Mouse (Mus musculus) CH12.LX (cell line): Measurements from ENCODE around the gene Smg9.

Experiments
- CHD1 ChIP-seq: IDR thresholded peaks from 2 replicates; pipeline ENCODE4 v1.6.1; 2012; ENCODE audit warnings: low read depth, low read length, improper control_type of control experiment, inconsistent platforms
- CTCF ChIP-seq, 2 experiments: IDR thresholded peaks in 1 of 2; conservative IDR thresholded peaks in 1 of 2; 2 replicates each; pipeline ENCODE4 v1.5.1; 2011 to 2012; ENCODE audit warnings: low read depth in 2 of 2, low read length in 2 of 2, improper control_type of control experiment in 1 of 2, inconsistent platforms in 1 of 2, mild to moderate bottlenecking in 1 of 2, moderate library complexity in 1 of 2
- KAT2A ChIP-seq: IDR thresholded peaks from 2 replicates; pipeline ENCODE4 v1.6.1; 2012; ENCODE audit warnings: low read length, improper control_type of control experiment, inconsistent platforms; ENCODE audit not compliant: insufficient replicate concordance
- MYC ChIP-seq: IDR thresholded peaks from 2 replicates; pipeline ENCODE4 v1.6.1; 2011; ENCODE audit warnings: low read depth, mild to moderate bottlenecking, improper control_type of control experiment, low read length
- POLR2A ChIP-seq: IDR thresholded peaks from 2 replicates; pipeline ENCODE4 v1.6.1; 2011; ENCODE audit warnings: low read depth, mild to moderate bottlenecking, improper control_type of control experiment, low read length
- RCOR1 ChIP-seq: conservative IDR thresholded peaks from 2 replicates; pipeline ENCODE4 v1.6.1; 2012; ENCODE audit warnings: low read depth, mild to moderate bottlenecking, inconsistent platforms, low read length, improper control_type of control experiment
- ZKSCAN1 ChIP-seq: IDR thresholded peaks from 2 replicates; pipeline ENCODE4 v1.6.1; 2012; ENCODE audit warnings: low read depth, inconsistent platforms, low read length, improper control_type of control experiment, borderline replicate concordance
- ZMIZ1 ChIP-seq: IDR thresholded peaks from 2 replicates; pipeline ENCODE4 v1.6.1; 2012; ENCODE audit warnings: low read depth, mild to moderate bottlenecking, inconsistent platforms, low read length, improper control_type of control experiment

DNA sequence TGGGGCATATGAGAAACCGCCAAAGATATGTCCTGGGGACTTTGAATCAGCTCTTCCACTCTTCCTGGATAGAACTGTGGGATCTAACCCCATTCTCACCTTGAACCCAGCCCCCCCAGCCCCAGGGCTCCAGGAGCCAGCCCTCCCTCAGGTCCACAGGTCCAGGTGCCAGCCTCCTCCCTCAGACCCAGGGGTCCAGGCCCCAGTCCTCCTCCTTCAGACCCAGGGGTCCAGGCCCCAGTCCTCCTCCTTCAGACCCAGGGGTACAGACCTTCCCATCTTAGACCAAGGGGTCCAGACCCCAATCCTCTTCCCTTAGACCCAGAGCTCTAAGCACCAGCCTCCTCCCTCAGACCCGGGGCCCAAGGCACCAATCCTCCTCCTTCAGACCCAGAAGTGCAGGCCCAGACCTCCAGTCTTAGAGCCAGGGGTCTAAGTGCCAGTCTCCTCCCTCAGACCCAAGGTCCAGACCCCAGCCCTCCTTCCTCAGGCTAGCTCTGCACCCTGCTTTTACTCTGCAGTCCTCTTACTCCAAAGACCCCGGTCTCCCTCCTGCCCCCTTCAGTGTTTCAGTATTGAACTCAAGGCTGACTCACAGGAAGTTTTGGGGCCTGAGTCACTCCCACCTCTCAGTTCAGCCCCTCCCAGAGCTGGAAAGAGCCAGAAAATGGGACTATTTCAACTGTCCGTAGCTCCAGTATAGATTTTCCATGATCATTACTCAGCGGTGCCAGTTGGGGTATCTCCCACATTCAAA lies 34.0 kb upstream of the Smg9 start:
- no peak for TF ChIP-seq CTCF (conservative IDR thresholded peaks at IDR 0.05 in 1 of 2, IDR thresholded peaks at IDR 0.05 in 1 of 2; ENCODE audit: low read depth in 2 of 2, low read length in 2 of 2)
- TF ChIP-seq POLR2A: no peak
- TF ChIP-seq ZKSCAN1: no peak
- TF ChIP-seq KAT2A: no peak
- TF ChIP-seq MYC: no peak
- TF ChIP-seq CHD1: no peak
- no peak for TF ChIP-seq ZMIZ1
- no peak for TF ChIP-seq RCOR1
